In genomic region chr4:111902775-111903174, GRCm38 (mm10) we compare ENCODE assay signal across 26 mouse cellular contexts. TPM values are rescaled to one million over a fixed set of nuclear protein-coding genes. Genes with fewer than 3 reads are reported as not detected.
A peak's percentile ranks its signal among the peaks of the same experiment; 100 is the strongest.
DNase-seq lines count a peak whose midpoint lies in the region; ATAC-seq and TF ChIP-seq lines count a peak whose summit lies in the region.
"Had no signal": no experiment of that assay in that cellular context is flagged by ENCODE, and none has a peak within 500 bp of the region (broad histone marks: within the 10 kb centered on the region; RNA-seq: fewer than 3 reads in every experiment).

Slc5a9 (minus strand) TSS chr4:111902918.

- no peak within 1 kb of the TSS for H3K27ac ChIP-seq in kidney, adult 2 months (ENCODE audit: insufficient read depth, low read depth, low read length)
- no peak within 1 kb of the TSS for H3K27ac ChIP-seq in embryonic facial prominence, embryonic 15.5 days (replicated peaks)
- H3K27ac ChIP-seq in small intestine, adult 2 months (ENCODE audit: insufficient read depth, low read depth, low read length): no peak within 1 kb of the TSS
- H3K27ac ChIP-seq: hindbrain, embryonic 15.5 days; layer of hippocampus, adult 2 months; limb, embryonic 13.5 days; liver, embryonic 12.5 days; midbrain, embryonic 15.5 days; neural tube, embryonic 12.5 days had no signal

- no peaks in the 10 kb centered on the region for H3K27me3 ChIP-seq in kidney, adult 2 months (replicated peaks; ENCODE audit: control insufficient read depth, insufficient read depth, low read length)
- H3K27me3 ChIP-seq in embryonic facial prominence, embryonic 15.5 days: no peaks in the 10 kb centered on the region
- H3K27me3 ChIP-seq in small intestine, adult 2 months (ENCODE audit: control insufficient read depth, insufficient read depth, low read length): no peaks in the 10 kb centered on the region
- H3K27me3 ChIP-seq: CH12.LX; hindbrain, embryonic 15.5 days; limb, embryonic 13.5 days; liver, embryonic 12.5 days; midbrain, embryonic 15.5 days; neural tube, embryonic 12.5 days; Patski had no signal

- H3K4me3 ChIP-seq in kidney, adult 2 months (ENCODE audit: insufficient read depth, low read depth, low read length): no peak within 1 kb of the TSS
- H3K4me3 ChIP-seq in embryonic facial prominence, embryonic 15.5 days (replicated peaks): no peak within 1 kb of the TSS
- H3K4me3 ChIP-seq in small intestine, adult 2 months (ENCODE audit: low read depth, low read length): no peak within 1 kb of the TSS
- H3K4me3 ChIP-seq: hindbrain, embryonic 15.5 days; layer of hippocampus, adult 2 months; limb, embryonic 13.5 days; liver, embryonic 12.5 days; midbrain, embryonic 15.5 days; neural tube, embryonic 12.5 days had no signal

- no peak for TF ChIP-seq POLR2A in kidney, adult 2 months (IDR thresholded peaks at IDR 0.05; ENCODE audit: low read depth, low read length)
- TF ChIP-seq POLR2A in small intestine, adult 2 months (IDR thresholded peaks at IDR 0.05; ENCODE audit: low read depth, low read length): no peak

- H3K4me2 ChIP-seq in embryonic facial prominence, embryonic 15.5 days (replicated peaks): no peak within 1 kb of the TSS
- H3K4me2 ChIP-seq: hindbrain, embryonic 15.5 days; limb, embryonic 13.5 days; liver, embryonic 12.5 days; midbrain, embryonic 15.5 days; neural tube, embryonic 12.5 days had no signal

- no peaks in the 10 kb centered on the region for H3K36me3 ChIP-seq in kidney, adult 2 months (ENCODE audit: control insufficient read depth, insufficient read depth, low read length)
- H3K36me3 ChIP-seq in embryonic facial prominence, embryonic 15.5 days: no peaks in the 10 kb centered on the region
- no peaks in the 10 kb centered on the region for H3K36me3 ChIP-seq in small intestine, adult 2 months (ENCODE audit: control insufficient read depth, insufficient read depth, low read length)
- H3K36me3 ChIP-seq: G1E; hindbrain, embryonic 15.5 days; limb, embryonic 13.5 days; liver, embryonic 12.5 days; midbrain, embryonic 15.5 days; neural tube, embryonic 12.5 days had no signal

- peak; percentile 30; the same call in 1 of the 2 replicates for ATAC-seq in embryonic facial prominence, embryonic 15.5 days (ENCODE audit: insufficient number of reproducible peaks, low FRiP score, low TSS enrichment, low read depth)
- ATAC-seq: forebrain, postnatal 0 days; liver, embryonic 12.5 days; midbrain, embryonic 15.5 days; Patski had no signal

- H3K4me1 ChIP-seq in kidney, adult 2 months (ENCODE audit: control insufficient read depth, insufficient read depth, low read length): peaks cover 5% of the 10 kb centered on the region; the same call in 1 of the 2 replicates
- no peaks in the 10 kb centered on the region for H3K4me1 ChIP-seq in embryonic facial prominence, embryonic 15.5 days
- peaks cover 13% of the 10 kb centered on the region; the same call in 1 of the 2 replicates for H3K4me1 ChIP-seq in small intestine, adult 2 months (ENCODE audit: control insufficient read depth, insufficient read depth, insufficient read length, low read length)
- H3K4me1 ChIP-seq: hindbrain, embryonic 15.5 days; limb, embryonic 13.5 days; liver, embryonic 12.5 days; midbrain, embryonic 15.5 days; neural tube, embryonic 12.5 days had no signal

- no peaks in the 10 kb centered on the region for H3K9me3 ChIP-seq in embryonic facial prominence, embryonic 15.5 days (replicated peaks)
- H3K9me3 ChIP-seq: hindbrain, embryonic 15.5 days; limb, embryonic 13.5 days; liver, embryonic 12.5 days; midbrain, embryonic 15.5 days; neural tube, embryonic 12.5 days had no signal

- no peak for TF ChIP-seq CTCF in kidney, adult 2 months (conservative IDR thresholded peaks at IDR 0.05; ENCODE audit: insufficient read depth, insufficient read length, low read depth, low read length)
- no peak for TF ChIP-seq CTCF in small intestine, adult 2 months (IDR thresholded peaks at IDR 0.05; ENCODE audit: extremely low read depth, insufficient read length, insufficient replicate concordance, low read depth, low read length)

- no peak within 1 kb of the TSS for H3K9ac ChIP-seq in embryonic facial prominence, embryonic 15.5 days
- H3K9ac ChIP-seq: forebrain, postnatal 0 days; hindbrain, embryonic 15.5 days; limb, embryonic 13.5 days; liver, embryonic 12.5 days; midbrain, embryonic 15.5 days; neural tube, embryonic 12.5 days had no signal

- DNase-seq in kidney, adult 2 months: no peak
- DNase-seq in kidney, postnatal 14 days: no peak
- peak; percentile 7 for DNase-seq in lung, postnatal 36 days
- DNase-seq in lung, postnatal 10 days: no peak
- DNase-seq in layer of hippocampus, adult 9-10 months (ENCODE audit: low spot score): no peak
- DNase-seq in right cerebral cortex, postnatal 14 days: no peak
- DNase-seq: adrenal gland, postnatal 36 days; B cell, adult 2 months; cerebellum, adult 9-10 months; forebrain, postnatal 0 days; gastrocnemius, postnatal 36 days; kidney, adult 11 months; lung, postnatal 4 days; thymus, postnatal 14 days had no signal

RNA-seq across cellular contexts. Expression of gene Slc5a9, which starts in this region (rescaled TPM):
- polyA plus RNA-seq in kidney, adult 2 months (2012; rRNA removed): 36.0 and 48.1 TPM in 2 replicates
- 3.3 and 3.9 TPM in 2 replicates for polyA plus RNA-seq in embryonic facial prominence, embryonic 15.5 days (2015; fragmentation: Nextera tagmentation; extraction: Ambion mirVana)
- polyA plus RNA-seq in small intestine, adult 2 months (2012; rRNA removed): 16.7 and 47.7 TPM in 2 replicates
- polyA plus RNA-seq: forebrain, embryonic 11.5 days; G1E; liver, embryonic 12.5 days; midbrain, embryonic 15.5 days; neural tube, embryonic 12.5 days; Patski had no signal
